Mouse (Mus musculus): ENCODE data around the gene Gh. TPM values are rescaled to one million over a fixed set of nuclear protein-coding genes. Genes with fewer than 3 reads are reported as not detected.

Gh gene
- polyA plus RNA-seq, 1 experiment from 2014 or later: not detected

DNA sequence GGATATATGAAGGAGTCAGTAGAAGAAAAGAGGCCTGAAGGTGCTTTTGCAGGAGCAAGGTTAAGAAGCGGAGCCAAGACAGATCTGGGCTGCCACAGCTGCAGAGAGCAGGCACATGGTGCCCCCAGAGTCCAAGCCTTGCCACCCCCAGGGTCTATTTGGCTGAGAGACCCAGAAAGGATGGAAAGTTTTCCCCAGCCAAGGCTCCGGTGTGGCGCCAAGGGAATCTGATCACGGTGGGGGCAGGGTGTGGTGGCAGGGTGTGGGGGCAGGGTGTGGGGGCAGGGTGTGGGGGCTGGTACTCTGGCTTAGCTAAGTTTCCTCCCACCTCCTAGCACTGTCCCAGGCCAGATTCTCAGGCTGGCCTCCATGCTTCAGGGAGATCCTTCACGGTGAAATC, 26.9 kb upstream of the Gh start:
- no peaks in the 10 kb centered on the region for H3K9me3 ChIP-seq
- WGBS: 77% methylated on average over 5 of the region's 5 CpGs
- no peak overlapping the region for H3K9ac ChIP-seq
- no peaks in the 10 kb centered on the region for H3K27me3 ChIP-seq
- 0 out of 2 replicates have a peak, but pooled peaks cover 5% of the 10 kb centered on the region for H3K4me1 ChIP-seq (replicated peaks)
- H3K36me3 ChIP-seq: no peaks in the 10 kb centered on the region
- H3K4me2 ChIP-seq: no peak overlapping the region
- H3K4me3 ChIP-seq: no peak overlapping the region
- ATAC-seq (ENCODE audit: low FRiP score): no peak
- no peak overlapping the region for H3K27ac ChIP-seq

GRCm38 (mm10) chr11:106326475-106326874, 24.8 kb upstream of the Gh start:
- ATAC-seq (ENCODE audit: low FRiP score): no peak
- no peaks in the 10 kb centered on the region for H3K4me1 ChIP-seq (replicated peaks)
- 88% methylated on average over 8 of the region's 8 CpGs for WGBS
- H3K4me2 ChIP-seq: no peak overlapping the region
- H3K27me3 ChIP-seq: no peaks in the 10 kb centered on the region
- no peak overlapping the region for H3K4me3 ChIP-seq
- H3K9me3 ChIP-seq: no peaks in the 10 kb centered on the region
- no peaks in the 10 kb centered on the region for H3K36me3 ChIP-seq
- no peak overlapping the region for H3K9ac ChIP-seq
- no peak overlapping the region for H3K27ac ChIP-seq

- no peak overlapping the region for H3K4me3 ChIP-seq
- no peak overlapping the region for H3K9ac ChIP-seq
- no peaks in the 10 kb centered on the region for H3K27me3 ChIP-seq
- no peak overlapping the region for H3K4me2 ChIP-seq
- H3K27ac ChIP-seq: no peak overlapping the region
- no peaks in the 10 kb centered on the region for H3K4me1 ChIP-seq (replicated peaks)
- no peaks in the 10 kb centered on the region for H3K36me3 ChIP-seq
- no peaks in the 10 kb centered on the region for H3K9me3 ChIP-seq
- 77% methylated on average over 8 of the region's 8 CpGs for WGBS
- ATAC-seq (ENCODE audit: low FRiP score): no peak
These were observed 24.0 kb upstream of the Gh start for GRCm38 (mm10) chr11:106325566-106326206.

- WGBS: 76% methylated on average over 5 of the region's 5 CpGs
- Histone ChIP-seq H3K9me3 (no peaks in the 10 kb centered on the region), H3K27me3 (no peaks in the 10 kb centered on the region), H3K4me1 (replicated peaks) (no peaks in the 10 kb centered on the region), H3K9ac (no peak overlapping the region), H3K27ac (no peak overlapping the region), H3K36me3 (no peaks in the 10 kb centered on the region), H3K4me3 (no peak overlapping the region), H3K4me2 (no peak overlapping the region)
- no peak for ATAC-seq (ENCODE audit: low FRiP score)
These were observed 23.2 kb upstream of the Gh start for GRCm38 (mm10) chr11:106324858-106325257.

DNA sequence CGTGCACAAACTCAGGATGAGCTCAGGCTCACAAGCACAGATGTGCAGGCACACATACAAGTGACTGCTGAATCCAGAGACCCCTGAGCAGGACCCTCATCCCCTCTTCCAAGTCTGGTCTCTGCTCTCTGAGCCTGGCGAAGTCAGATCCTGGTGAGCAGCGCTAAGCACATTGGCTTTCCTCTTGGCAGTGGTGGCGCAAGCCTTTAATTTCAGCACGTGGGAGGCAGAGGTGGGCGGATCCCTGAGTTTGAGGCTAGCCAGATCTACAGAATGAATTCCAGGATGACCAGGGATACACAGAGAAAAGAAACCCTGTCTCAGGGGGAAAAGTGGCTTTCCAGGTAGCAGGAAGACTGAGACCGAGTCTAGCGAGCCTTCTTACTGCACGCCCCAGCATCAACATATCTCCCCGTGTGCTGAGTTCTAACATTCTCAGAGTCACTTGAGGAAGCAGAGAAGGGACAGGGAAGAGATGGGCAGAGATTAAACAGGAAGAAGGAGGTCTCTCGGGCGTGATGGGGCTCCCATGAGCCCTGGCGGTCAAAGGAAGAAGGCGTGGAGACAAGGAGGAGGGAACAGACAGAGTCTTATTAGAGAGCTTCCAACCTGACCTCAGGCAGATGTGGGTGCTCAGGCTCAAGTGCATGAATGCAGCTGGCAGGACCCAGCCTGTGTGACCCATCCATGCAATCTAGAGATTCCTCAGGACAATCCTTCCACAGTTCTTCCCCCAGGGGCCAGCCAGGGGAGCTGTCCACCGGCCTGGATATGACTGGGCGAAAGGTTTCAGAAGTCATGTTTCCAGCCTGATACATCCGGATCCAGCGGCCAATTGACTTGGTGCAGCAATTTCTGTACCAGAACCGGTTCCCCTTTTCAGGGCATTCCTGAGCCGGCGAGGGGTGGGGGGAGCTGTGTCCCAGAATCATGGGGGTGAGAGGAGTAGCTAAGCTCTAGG, 17.0 kb upstream of the Gh start:
- 81% methylated on average over 21 of the region's 21 CpGs for WGBS
- no peak overlapping the region for H3K4me2 ChIP-seq
- no peaks in the 10 kb centered on the region for H3K36me3 ChIP-seq
- H3K4me1 ChIP-seq (replicated peaks): no peaks in the 10 kb centered on the region
- H3K27me3 ChIP-seq: no peaks in the 10 kb centered on the region; the same call in 1 of the 2 replicates
- H3K9me3 ChIP-seq: no peaks in the 10 kb centered on the region
- ATAC-seq (ENCODE audit: low FRiP score): no peak
- no peak overlapping the region for H3K9ac ChIP-seq
- H3K27ac ChIP-seq: no peak overlapping the region
- no peak overlapping the region for H3K4me3 ChIP-seq

DNA sequence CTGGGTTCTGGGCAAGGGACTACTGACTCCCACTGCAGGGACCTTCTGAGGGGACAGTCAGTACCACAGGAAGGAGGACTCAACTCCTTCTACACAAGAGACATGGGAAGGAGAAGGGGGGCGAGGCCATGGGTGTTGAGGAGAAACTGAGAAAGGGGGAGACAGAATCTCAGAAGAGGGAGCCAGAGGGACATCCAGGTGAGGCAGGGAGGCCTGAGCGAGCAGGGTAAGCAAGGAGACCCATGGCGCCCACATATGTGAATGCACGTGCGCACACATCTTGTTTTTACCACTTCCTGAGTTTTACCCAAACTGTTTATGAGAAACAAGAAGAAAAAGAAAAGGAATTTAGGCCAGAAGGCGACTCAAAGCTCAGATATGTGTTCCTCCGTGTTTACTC, 16.1 kb upstream of the Gh start:
- H3K4me2 ChIP-seq: no peak overlapping the region
- H3K9ac ChIP-seq: no peak overlapping the region
- no peak overlapping the region for H3K27ac ChIP-seq
- H3K27me3 ChIP-seq: no peaks in the 10 kb centered on the region; the same call in 1 of the 2 replicates
- no peak for ATAC-seq (ENCODE audit: low FRiP score)
- H3K36me3 ChIP-seq: no peaks in the 10 kb centered on the region
- H3K9me3 ChIP-seq: no peaks in the 10 kb centered on the region
- H3K4me3 ChIP-seq: no peak overlapping the region
- WGBS: 78% methylated on average over 7 of the region's 7 CpGs
- no peaks in the 10 kb centered on the region for H3K4me1 ChIP-seq (replicated peaks)

GRCm38 (mm10) chr11:106316416-106316815, 14.8 kb upstream of the Gh start:
- Histone ChIP-seq H3K27me3 (no peaks in the 10 kb centered on the region; the same call in 1 of the 2 replicates), H3K9me3 (no peaks in the 10 kb centered on the region), H3K9ac (no peak overlapping the region), H3K27ac (no peak overlapping the region), H3K36me3 (no peaks in the 10 kb centered on the region), H3K4me1 (replicated peaks) (no peaks in the 10 kb centered on the region), H3K4me3 (no peak overlapping the region), H3K4me2 (no peak overlapping the region)
- 81% methylated on average over 1 of the region's 1 CpGs for WGBS
- ATAC-seq (ENCODE audit: low FRiP score): no peak

DNA sequence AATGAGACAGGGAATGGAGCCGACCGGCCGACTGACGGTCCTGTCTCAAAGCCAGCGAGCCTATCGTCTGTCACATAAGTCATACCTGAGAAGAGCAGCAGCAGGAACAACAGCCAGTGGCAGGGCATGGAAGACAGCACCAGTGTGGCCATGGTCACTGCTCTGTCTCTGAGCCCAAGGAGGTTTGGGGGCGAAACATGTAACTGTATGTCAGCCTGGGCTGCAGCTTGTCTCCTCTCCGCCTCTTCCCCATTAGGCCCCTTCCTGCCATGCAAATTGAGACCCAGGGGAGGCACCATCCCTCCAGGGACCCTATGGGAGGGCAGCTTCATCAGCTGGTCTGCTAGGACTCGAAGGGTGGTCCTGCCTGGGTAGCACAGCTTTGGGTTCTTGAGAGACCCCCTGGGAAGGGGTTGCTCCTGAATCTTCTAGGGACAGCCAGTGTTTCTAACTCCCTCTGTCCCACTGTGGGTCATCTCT, 12.7 kb upstream of the Gh start, which contains the start of gene Cd79b:
Gene Cd79b (minus strand): TSS at position 430 of the 480 bp plus-strand sequence.
- no peak within 1 kb of the TSS for H3K4me3 ChIP-seq
- H3K9me3 ChIP-seq: no peaks in the 10 kb centered on the region
- WGBS: 75% methylated on average over 9 of the region's 9 CpGs
- no peak within 1 kb of the TSS for H3K4me2 ChIP-seq
- ATAC-seq (ENCODE audit: low FRiP score): no peak
- no peaks in the 10 kb centered on the region for H3K36me3 ChIP-seq
- no peaks in the 10 kb centered on the region for H3K4me1 ChIP-seq (replicated peaks)
- no peak within 1 kb of the TSS for H3K27ac ChIP-seq
- no peaks in the 10 kb centered on the region; the same call in 1 of the 2 replicates for H3K27me3 ChIP-seq
- H3K9ac ChIP-seq: no peak within 1 kb of the TSS

GRCm38 (mm10) chr11:106313533-106313932, 11.9 kb upstream of the Gh start:
- Histone ChIP-seq H3K4me3 (no peak overlapping the region), H3K27ac (no peak overlapping the region), H3K4me1 (replicated peaks) (no peaks in the 10 kb centered on the region), H3K9ac (no peak overlapping the region), H3K36me3 (no peaks in the 10 kb centered on the region), H3K27me3 (no peaks in the 10 kb centered on the region; the same call in 1 of the 2 replicates), H3K9me3 (no peaks in the 10 kb centered on the region), H3K4me2 (no peak overlapping the region)
- WGBS: 81% methylated on average over 5 of the region's 5 CpGs
- no peak for ATAC-seq (ENCODE audit: low FRiP score)

DNA sequence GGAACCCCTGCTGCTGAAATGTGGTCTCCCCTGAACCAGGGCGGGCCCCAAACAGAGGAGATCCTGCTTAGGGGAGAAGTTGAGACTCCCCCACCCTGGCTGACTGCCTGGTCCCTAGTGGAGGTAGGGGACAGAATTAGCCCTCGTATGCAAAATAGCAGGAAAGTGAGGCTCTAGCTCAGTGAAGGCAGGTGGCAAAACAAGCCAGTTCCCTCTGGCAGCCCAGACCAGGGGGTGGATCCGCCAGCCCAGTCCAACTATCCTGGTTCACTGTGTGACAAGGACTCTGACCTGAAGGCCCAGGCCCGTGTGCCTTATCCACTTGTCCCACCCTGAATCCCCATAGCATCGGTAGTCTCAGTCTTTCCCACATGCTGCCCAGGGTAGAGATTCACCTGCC, 8.5 kb upstream of the Gh start:
- Histone ChIP-seq H3K4me2 (no peak overlapping the region), H3K9ac (no peak overlapping the region), H3K27ac (no peak overlapping the region), H3K4me3 (no peak overlapping the region), H3K36me3 (no peaks in the 10 kb centered on the region), H3K27me3 (no peaks in the 10 kb centered on the region), H3K4me1 (replicated peaks) (no peaks in the 10 kb centered on the region), H3K9me3 (no peaks in the 10 kb centered on the region)
- ATAC-seq (ENCODE audit: low FRiP score): no peak
- WGBS: 79% methylated on average over 5 of the region's 5 CpGs

GRCm38 (mm10) chr11:106308162-106308561, 6.5 kb upstream of the Gh start:
- H3K27ac ChIP-seq: no peak overlapping the region
- H3K36me3 ChIP-seq: no peaks in the 10 kb centered on the region
- H3K27me3 ChIP-seq: no peaks in the 10 kb centered on the region
- no peak overlapping the region for H3K4me3 ChIP-seq
- H3K9me3 ChIP-seq: no peaks in the 10 kb centered on the region
- H3K9ac ChIP-seq: no peak overlapping the region
- no peak overlapping the region for H3K4me2 ChIP-seq
- no peak for ATAC-seq (ENCODE audit: low FRiP score)
- H3K4me1 ChIP-seq (replicated peaks): no peaks in the 10 kb centered on the region
- 87% methylated on average over 11 of the region's 11 CpGs for WGBS

DNA sequence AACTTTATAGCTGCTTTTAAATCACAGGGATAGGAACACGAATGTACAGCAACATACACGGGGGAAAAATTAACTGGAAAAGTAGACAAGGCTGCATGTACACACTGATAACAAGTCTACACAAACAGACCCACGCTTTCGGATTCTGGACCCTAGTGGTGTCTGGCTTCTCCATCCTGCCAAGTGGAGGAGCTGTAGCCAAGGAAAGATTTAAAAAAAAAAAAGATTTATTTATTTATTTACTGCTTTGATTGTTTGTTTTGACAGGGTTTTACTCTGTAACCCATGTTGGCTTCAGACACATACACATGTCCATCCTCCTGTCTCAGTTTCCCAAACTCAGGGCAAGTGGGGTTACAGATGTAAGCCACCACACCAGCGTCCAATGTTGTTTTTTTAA, 5.8 kb upstream of the Gh start:
- Histone ChIP-seq H3K4me3 (no peak overlapping the region), H3K9ac (no peak overlapping the region), H3K27me3 (no peaks in the 10 kb centered on the region), H3K4me2 (no peak overlapping the region), H3K27ac (no peak overlapping the region), H3K36me3 (no peaks in the 10 kb centered on the region), H3K9me3 (no peaks in the 10 kb centered on the region), H3K4me1 (replicated peaks) (no peaks in the 10 kb centered on the region)
- ATAC-seq (ENCODE audit: low FRiP score): no peak
- 91% methylated on average over 5 of the region's 5 CpGs for WGBS

Measured in hindbrain, embryonic 13.5 days (tissue).